Mouse (Mus musculus): Measurements from ENCODE around the gene Phlpp1.
A peak's percentile ranks its signal among the peaks of the same experiment; 100 is the strongest.
"Not testable (repeated sequence)": the region's sequence is repeated elsewhere in the genome, so short reads cannot be mapped to it uniquely, and the experiment has no call there.

Gene Phlpp1

DNA sequence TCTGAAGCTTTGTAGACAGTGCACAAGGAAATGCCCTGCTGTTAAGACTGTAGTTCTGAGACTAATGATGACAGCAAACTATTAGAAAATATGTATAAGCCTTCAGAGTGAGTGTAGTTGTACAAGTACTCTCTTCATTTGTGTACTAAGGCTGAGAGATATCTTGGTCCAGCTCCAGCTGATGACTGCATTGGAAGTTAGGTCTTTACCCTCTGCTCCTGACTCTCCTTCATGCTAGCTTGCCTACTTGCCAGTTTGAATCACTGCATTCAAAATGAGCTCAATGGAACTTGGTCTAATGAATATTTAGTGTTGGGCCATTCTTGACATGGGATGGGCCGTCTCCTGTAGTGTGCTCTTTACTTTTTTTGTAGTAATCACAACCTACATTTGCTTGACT, 71.8 kb downstream of the Phlpp1 start:
- no peak for DNase-seq (ENCODE audit: low spot score in 2 of 2)

DNA sequence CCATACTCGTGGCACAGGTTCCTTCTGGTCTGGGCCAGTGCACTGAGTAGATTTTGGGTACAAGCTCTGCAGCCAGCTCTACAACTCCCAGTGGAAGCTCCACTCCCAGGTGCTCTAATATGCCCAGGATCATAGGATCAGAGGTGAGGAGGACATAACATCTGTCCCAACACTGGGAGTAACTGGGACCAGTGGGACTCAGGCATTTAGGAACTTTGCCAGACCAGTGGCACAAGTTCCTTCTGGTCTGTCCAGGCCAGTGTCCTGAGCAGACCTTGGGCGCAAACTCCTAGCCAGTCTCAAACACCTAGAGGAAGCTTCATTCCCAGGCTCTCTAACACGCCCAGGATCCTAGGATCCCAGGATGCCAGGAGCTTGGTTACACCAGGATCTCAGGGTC, 72.7 kb downstream of the Phlpp1 start:
- no peak for DNase-seq (ENCODE audit: low spot score in 2 of 2)

GRCm38 (mm10) chr1:106254047-106254446, 82.5 kb downstream of the Phlpp1 start:
- no peak for DNase-seq (ENCODE audit: low spot score in 2 of 2)

GRCm38 (mm10) chr1:106257176-106257575, 85.6 kb downstream of the Phlpp1 start:
- DNase-seq (ENCODE audit: low spot score in 2 of 2): no peak

DNA sequence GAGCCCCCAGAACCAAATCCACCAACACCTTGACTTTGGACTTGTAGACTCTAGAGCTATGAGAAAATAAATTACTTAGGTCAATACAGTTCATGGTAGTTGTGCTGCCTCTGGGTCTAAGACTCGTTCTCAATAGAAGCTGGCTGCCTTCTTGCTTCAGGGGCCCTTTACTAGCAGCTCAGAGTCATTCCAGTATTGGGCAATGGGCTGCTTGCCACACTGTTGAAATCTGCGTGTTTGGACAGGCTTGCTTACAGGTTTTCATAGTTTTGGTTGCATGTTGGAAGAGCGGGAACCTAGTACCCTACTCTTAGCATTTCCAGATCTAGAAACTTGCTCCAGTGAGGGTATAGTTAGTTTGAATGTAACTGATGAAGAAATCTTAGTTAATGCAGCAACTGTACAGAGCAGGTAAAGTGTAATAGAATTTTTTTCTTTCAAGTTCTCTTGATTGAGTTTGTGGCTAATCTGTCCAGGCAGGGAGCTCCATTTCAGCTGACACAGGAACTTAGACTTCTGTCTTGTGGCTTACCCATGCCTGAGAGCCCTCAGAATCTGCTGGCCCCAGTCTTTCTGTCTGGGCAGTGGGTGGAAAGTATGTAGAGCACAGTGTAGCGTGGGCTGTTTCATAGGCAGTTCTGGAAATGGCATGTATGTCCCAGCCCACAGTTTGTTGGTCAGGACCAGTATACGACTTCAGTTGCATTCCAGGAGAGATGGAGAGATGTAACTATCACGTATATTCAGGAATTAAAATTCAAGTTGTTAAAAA, 96.7 kb downstream of the Phlpp1 start:
- DNase-seq (ENCODE audit: low spot score in 2 of 2): no peak

DNA sequence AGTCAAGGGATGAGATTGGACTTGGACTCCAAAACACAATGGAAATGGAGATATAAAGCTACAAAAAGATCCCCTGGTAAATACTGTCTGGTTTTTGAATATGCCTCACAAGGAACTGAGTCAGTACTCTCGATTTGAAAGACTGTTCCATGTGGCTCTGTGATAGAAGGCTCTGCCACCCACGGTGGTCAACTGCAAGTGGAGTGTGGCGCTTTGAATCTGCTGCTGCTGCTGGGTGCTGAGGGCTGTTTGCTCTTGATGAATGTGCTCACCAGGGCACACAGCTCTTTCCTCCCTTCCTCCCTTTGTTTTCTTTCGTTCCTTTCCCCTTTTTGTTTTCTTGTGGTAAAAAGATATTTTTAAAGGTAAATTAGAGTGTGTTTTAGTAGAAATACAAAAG, 97.8 kb downstream of the Phlpp1 start:
- DNase-seq (ENCODE audit: low spot score in 2 of 2): no peak

GRCm38 (mm10) chr1:106272916-106273315, 101.4 kb downstream of the Phlpp1 start:
- DNase-seq (ENCODE audit: low spot score in 2 of 2): no peak

DNA sequence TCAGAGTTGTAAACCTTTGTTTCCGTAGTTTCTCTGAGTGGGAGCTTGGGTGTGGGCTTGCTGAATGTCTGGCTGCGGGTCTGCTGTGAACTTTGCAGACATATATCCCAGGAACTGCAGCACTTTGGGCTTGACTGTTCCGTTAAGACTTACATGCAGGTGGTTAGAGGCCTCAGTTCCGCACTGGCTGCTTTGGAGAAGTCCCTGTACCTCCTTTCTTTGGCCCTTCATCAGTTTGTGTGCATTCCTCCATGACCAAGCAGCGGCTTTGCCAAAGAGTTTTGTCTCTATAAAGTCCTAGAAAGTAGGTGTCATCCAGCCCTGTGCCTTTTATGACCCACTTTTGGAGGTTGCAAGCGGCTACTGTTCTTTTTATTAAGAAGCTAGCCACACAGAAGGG, 102.2 kb downstream of the Phlpp1 start:
- DNase-seq (ENCODE audit: low spot score in 2 of 2): no peak

DNA sequence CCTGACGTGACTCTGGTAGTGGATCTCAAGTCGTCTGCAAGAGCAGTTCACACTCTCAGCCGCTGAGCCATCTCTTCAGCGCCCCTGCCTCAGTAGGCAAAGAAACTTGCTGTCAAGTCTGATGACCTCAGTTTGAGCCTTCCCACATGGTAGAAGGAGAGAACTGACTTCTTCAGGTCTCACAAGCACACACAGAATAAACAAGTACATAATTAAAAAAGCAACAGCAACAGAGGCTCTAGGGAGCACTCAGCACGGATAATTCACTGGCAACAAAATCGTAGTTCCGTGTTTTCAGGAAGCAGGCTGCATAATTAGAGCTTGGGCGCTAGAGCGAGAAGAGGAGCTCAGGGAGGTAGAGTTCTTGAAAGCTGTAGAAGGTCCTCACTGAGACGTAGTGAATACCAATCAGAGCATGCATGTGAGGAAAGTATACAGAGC, 103.0 kb downstream of the Phlpp1 start:
- DNase-seq (ENCODE audit: low spot score in 2 of 2): peak; percentile 18

DNA sequence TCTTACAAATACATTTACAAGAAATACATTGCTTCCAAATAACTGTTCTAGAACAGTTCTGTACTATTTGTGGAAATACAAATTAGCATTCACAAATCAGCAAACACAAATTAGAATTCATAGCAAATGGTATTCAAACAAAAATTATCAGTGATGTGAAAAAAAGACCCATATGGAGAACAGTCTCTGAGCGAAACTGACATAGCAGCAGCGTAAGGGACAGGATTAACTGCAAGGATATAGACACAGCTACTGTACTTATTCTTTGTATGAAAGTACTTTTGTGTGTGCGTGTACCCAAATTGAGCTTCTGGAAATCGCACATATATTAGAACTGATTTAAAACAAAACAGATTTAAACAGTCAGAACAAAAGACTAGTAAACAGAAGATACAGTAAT, 103.6 kb downstream of the Phlpp1 start:
- DNase-seq (ENCODE audit: low spot score in 2 of 2): no peak

GRCm38 (mm10) chr1:106275731-106276130, 104.2 kb downstream of the Phlpp1 start:
- no peak for DNase-seq (ENCODE audit: low spot score in 2 of 2)

DNA sequence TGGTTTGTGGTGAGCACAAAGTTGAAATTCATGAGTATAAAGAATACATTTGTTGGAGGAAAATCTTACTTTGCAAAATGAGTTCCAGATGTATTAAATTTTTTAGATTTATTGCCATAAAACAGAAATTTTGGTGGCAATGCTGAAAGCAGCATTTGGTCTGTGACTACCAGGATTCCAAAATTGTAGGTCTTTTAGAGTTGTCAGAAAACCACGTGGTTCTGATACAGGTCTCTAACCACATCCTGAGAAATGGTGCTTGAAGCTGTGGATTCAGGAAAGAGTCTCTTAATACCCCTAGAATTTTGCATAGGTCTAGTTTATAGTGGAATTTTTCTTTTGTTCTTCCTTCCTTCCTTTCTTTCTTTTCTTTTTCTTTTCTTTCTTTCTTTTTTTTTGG, 105.3 kb downstream of the Phlpp1 start:
- DNase-seq (ENCODE audit: low spot score in 2 of 2): no peak

- no peak for DNase-seq (ENCODE audit: low spot score in 2 of 2)
These were observed 105.7 kb downstream of the Phlpp1 start for GRCm38 (mm10) chr1:106277286-106277685.

DNA sequence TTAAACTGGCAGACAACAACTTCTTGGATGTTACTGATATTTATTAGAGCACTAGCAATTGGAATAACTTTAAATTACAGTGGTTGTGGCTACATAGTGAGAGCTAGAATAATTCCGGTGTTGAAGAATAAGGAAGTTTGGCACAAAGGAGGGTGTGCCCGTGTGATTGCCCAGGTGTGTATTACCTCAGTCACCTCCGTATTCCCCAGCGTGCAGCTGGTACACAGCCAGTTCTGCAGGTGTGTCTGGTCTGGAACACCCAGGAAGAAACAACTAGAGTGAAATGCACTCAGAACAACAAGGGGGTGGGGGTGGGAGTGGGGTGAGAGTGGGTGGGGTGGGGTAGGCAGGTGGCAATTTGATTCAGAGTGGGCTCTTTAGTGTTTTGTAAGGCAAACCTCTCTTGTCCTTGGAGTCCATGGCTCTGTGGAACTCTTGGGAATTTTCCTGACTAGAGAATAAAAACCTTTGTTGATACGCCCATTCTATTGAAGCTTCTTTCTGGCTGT, 107.1 kb downstream of the Phlpp1 start:
- no peak for DNase-seq (ENCODE audit: low spot score in 2 of 2)

- DNase-seq (ENCODE audit: low spot score in 2 of 2): no peak
These were observed 108.0 kb downstream of the Phlpp1 start for GRCm38 (mm10) chr1:106279404-106280123.

DNA sequence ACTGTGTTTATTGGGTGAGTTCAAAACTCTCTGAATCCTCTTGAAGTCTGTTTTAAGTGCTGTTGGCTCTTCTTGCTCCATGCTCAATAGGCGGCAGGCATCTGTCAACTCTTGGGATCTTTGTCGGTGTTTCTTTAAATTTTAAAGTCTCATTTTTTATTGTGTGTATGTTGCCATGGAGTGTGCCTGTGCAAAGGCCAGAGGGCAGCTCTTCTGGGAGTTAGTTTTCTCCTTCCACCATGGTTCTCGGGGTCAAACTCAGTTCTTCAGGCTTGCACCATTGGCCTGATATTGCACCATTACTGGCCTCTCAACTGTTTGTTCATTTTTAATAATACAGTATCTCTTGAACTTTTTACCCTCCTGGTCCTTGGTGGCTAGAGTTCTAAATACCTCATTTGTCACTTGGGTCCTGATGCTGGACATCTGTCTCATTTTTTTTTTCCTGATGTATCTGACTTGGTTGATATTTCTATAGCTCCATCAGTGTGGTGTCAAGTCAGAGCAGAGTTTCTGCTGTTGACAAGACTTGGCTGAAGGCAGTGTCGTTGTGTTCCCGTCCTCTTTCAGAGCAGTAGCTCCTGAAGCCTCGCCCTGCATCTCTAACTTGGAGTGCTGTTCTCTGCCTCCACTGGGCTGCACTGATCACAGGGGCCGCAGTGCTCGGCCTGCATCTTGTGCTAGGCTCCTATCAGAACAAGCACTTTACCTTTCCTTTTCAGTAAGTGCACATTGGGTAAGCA, 108.8 kb downstream of the Phlpp1 start:
- no peak for DNase-seq (ENCODE audit: low spot score in 2 of 2)

GRCm38 (mm10) chr1:106286815-106287214, 115.3 kb downstream of the Phlpp1 start:
- DNase-seq (ENCODE audit: low spot score in 2 of 2): peak in 1 of 2 experiments; percentile 14

DNA sequence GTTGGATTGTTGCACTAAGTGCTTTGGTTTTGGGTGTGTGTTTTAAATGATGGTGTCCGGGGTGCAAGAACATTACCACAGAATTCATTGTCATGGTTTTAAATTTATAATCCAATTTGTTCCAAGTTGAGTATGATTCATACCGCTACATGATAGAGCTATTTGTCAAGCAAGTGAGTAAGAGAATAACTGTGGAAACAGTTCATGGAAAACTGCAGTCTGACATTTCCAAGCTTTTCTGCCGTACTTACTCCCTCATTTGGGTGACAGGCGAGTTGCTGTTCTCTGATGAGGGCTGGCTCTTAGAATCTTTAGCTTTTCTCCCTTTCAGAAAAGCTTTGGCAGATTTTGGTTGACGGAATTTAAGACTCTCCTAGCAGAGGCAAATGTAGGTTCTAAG, 117.5 kb downstream of the Phlpp1 start:
- no peak for DNase-seq (ENCODE audit: low spot score in 2 of 2)

DNA sequence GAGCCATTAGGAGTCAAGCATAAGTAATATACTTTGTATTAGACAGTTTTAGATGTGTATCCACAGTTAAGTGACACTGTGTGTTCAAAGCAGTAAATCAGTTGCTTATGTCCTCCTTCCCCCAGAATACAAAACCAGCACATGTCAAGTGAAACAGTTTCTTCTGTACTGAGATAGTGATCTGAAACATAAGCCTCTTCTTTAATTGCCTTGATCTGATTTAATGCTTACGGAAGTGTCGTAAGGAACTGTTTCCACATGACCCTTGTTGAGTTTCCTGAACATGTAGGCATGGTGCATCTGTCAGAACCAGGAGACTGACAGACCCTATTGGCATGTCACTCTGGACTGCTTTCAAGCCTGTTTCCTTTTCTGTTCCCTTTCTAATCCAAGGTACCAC, 118.0 kb downstream of the Phlpp1 start:
- no peak for DNase-seq (ENCODE audit: low spot score in 2 of 2)

DNA sequence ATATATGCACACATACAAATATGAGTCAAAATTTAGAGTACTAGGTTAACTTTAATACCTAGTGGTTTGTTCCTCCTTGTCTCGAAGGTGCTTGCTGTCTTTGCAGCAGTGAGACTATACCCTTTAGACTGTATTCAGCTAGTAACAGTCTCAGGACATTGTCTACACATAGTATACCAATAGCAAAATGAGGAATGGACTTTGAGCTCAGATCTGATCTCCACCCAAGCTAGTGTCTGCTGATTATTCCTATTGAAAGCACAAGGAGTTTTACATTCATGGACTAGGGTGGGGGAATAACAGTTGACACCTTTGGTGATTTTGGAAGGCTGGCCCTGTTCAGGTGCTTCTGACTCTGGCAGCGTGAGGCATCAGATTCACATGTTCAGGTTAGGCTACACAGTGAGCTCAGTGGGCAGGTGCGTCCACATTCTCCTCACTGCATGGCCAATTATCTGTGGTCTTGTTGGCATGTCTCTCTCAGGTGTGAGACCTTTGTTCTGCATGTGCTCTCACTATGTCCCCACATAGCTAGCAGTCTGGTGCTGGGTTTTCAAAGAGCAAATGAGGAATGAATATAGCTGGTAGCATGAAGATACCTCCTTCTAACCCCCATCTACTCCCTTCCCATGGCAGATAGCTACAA, 138.0 kb downstream of the Phlpp1 start:
- no peak for DNase-seq (ENCODE audit: low spot score in 2 of 2)

- DNase-seq (ENCODE audit: low spot score in 2 of 2): no peak
These were observed 138.7 kb downstream of the Phlpp1 start for GRCm38 (mm10) chr1:106310285-106310684.

- DNase-seq (ENCODE audit: low spot score in 2 of 2): not testable (repeated sequence)
These were observed 140.3 kb downstream of the Phlpp1 start for GRCm38 (mm10) chr1:106311830-106312229.
